Mouse (Mus musculus) cortical plate, adult 2 months (tissue): Measurements from ENCODE around the gene Supt4a.

Experiments
- CTCF ChIP-seq: fragments of 200-500 bp; IDR thresholded peaks from 2 replicates; pipeline ENCODE4 v1.5.1; 2011; ENCODE audit warnings: mild to moderate bottlenecking, control low read depth, low read length; ENCODE audit not compliant: insufficient read depth; ENCODE audit errors: extremely low read depth
- POLR2A ChIP-seq: fragments of 200-500 bp; IDR thresholded peaks from 2 replicates; pipeline ENCODE4 v1.6.1; 2011; ENCODE audit warnings: mild to moderate bottlenecking, low read length, control low read depth; ENCODE audit not compliant: insufficient read depth; ENCODE audit errors: extremely low read depth

DNA sequence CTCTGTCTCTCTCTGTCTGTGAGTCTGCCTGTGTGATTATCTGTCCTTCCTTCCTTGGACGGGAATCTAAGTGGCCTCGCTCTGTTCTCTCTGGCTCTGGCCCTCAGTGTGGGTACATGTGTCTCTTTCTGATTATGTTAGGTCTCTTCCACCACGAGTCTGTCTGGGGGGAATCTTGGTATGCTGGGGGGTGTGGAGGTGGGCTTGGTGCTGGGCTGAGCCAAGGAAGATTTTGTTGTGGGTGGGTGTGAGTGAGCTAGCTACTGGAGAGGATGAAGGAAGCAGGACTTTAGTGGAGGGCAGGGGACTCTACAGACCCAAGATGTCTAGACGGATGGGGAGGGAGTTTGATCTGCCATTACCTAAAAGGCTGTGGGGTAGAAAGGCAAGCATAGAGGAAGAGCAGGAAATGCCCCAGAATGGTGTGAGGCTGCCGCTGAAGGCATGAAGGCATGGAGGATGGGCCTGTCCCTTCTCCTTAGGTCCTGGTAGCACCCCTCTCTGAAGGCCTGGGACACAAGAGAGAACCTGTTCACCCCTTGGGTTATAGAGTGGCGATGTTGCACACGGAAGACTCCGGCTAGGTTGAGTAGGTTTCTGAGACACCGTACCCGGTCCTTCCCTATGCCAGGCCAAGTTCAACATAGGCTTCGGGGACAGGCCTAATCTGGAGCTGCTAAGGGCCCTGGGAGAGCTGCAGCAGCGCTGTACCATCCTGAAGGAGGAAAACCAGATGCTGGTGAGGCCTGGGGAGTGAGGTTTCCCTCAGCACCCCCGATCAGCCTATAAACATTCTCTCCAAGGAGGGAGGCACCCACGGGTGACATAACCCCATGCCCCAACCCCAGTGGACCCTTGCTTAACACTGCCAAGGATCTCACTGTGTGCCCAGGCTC lies 24.7 kb downstream of the Supt4a start:
- TF ChIP-seq POLR2A (peak; percentile 30; the same call in 1 of the 2 replicates), CTCF (no peak)
